Mouse (Mus musculus): ENCODE data around the gene Rnd3.

- TF ChIP-seq CTCF (IDR thresholded peaks at IDR 0.05; ENCODE audit: borderline replicate concordance, insufficient read depth, low read depth, low read length): no peak
- no peak for TF ChIP-seq POLR2A (IDR thresholded peaks at IDR 0.05; ENCODE audit: borderline replicate concordance, insufficient read depth, low read length)
Observed at GRCm38 (mm10) chr2:51088123-51088453, 60.8 kb downstream of the Rnd3 start.
